Mouse (Mus musculus) heart, embryonic 11.5 days (tissue): ENCODE measurements around the gene Abhd17b. TPM values are rescaled to one million over a fixed set of nuclear protein-coding genes. Genes with fewer than 3 reads are reported as not detected.

ENCODE experiments used
- ATAC-seq: fragments of 200-750 bp; cut with Nextera tagmentation; replicated peaks from 2 replicates; pipeline ENCODE4 v1.8.0; 2017; ENCODE audit warnings: moderate library complexity; ENCODE audit not compliant: insufficient number of reproducible peaks, low FRiP score, low TSS enrichment
- H3K27ac ChIP-seq: fragments of 300-500 bp; sonication (generic); 2 replicates; pipeline ENCODE4 v1.5.1; 2014; ENCODE audit warnings: mild to moderate bottlenecking, low read depth, low read length
- H3K27me3 ChIP-seq: fragments of 300-500 bp; sonication (generic); 2 replicates; pipeline ENCODE4 v1.6.1; 2014; ENCODE audit warnings: mild to moderate bottlenecking, low read length, mixed read lengths; ENCODE audit not compliant: control insufficient read depth, insufficient read depth
- H3K36me3 ChIP-seq: fragments of 300-500 bp; sonication (generic); 2 replicates; pipeline ENCODE4 v1.6.1; 2014; ENCODE audit warnings: mild to moderate bottlenecking, low read length, moderate library complexity, mixed read lengths; ENCODE audit not compliant: control insufficient read depth, insufficient read depth
- H3K4me1 ChIP-seq: fragments of 300-500 bp; sonication (generic); 2 replicates; pipeline ENCODE4 v1.6.1; 2014; ENCODE audit warnings: low read length; ENCODE audit not compliant: control insufficient read depth, insufficient read depth
- H3K4me2 ChIP-seq: fragments of 300-500 bp; sonication (generic); 2 replicates; pipeline ENCODE4 v1.6.1; 2014; ENCODE audit warnings: mild to moderate bottlenecking, moderate library complexity
- H3K4me3 ChIP-seq: fragments of 300-500 bp; sonication (generic); 2 replicates; pipeline ENCODE4 v1.5.1; 2014; ENCODE audit warnings: low read depth, low read length
- H3K9ac ChIP-seq: fragments of 300-500 bp; sonication (generic); 2 replicates; pipeline ENCODE4 v1.6.1; 2014; ENCODE audit warnings: mild to moderate bottlenecking, low read depth, low read length, moderate library complexity
- H3K9me3 ChIP-seq: fragments of 300-500 bp; sonication (generic); replicated peaks from 2 replicates; pipeline ENCODE4 v1.6.1; 2016; ENCODE audit warnings: low read length; ENCODE audit not compliant: control insufficient read depth
- WGBS: fragments of 180-500 bp; shearing (Covaris S2); extraction: QIAGEN DNeasy Blood & Tissue Kit; methylation state at CpG from one replicate; pipeline ENCODE4 v1.1.7; 2014; ENCODE audit not compliant: insufficient replicate concordance; 5-methylcytosine and 5-hydroxymethylcytosine counted together
- polyA plus RNA-seq: library from polyadenylated mRNA; unstranded; fragments of >200 nt; fragmentation: Nextera tagmentation; extraction: Ambion mirVana; gene quantifications from 2 replicates; pipeline ENCODE4 v1.2.1, GENCODE M21; 2014

Abhd17b gene
- polyA plus RNA-seq, 1 experiment from 2014 or later: 19.4 TPM

DNA sequence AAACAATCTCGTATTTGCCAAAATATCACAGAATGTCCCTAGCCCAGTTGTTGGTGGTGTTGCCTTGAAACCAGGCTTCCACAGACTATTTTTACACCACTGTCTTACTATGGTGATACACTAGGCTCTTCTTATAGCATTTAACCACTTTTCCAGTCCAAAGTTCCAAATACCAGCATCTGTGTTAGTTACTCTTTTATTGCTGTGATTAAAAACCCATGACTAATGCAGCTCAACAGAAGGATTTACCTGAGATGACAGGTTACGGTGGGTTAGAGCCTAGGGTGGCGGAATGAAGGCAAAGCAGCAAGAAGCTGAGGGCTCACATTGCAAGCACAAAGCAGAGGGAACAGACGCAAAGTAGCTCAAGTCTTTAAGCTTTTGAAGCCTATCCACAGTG is 16.7 kb downstream of the Abhd17b start:
- H3K4me1 ChIP-seq: no peaks in the 10 kb centered on the region; the same call in 1 of the 2 replicates
- H3K4me3 ChIP-seq: no peak overlapping the region
- H3K9ac ChIP-seq: no peak overlapping the region
- 91% methylated on average over 4 of the region's 4 CpGs for WGBS
- H3K36me3 ChIP-seq: no peaks in the 10 kb centered on the region
- H3K27ac ChIP-seq: no peak overlapping the region
- H3K27me3 ChIP-seq: no peaks in the 10 kb centered on the region
- ATAC-seq: no peak
- H3K4me2 ChIP-seq: no peak overlapping the region
- H3K9me3 ChIP-seq: no peaks in the 10 kb centered on the region

DNA sequence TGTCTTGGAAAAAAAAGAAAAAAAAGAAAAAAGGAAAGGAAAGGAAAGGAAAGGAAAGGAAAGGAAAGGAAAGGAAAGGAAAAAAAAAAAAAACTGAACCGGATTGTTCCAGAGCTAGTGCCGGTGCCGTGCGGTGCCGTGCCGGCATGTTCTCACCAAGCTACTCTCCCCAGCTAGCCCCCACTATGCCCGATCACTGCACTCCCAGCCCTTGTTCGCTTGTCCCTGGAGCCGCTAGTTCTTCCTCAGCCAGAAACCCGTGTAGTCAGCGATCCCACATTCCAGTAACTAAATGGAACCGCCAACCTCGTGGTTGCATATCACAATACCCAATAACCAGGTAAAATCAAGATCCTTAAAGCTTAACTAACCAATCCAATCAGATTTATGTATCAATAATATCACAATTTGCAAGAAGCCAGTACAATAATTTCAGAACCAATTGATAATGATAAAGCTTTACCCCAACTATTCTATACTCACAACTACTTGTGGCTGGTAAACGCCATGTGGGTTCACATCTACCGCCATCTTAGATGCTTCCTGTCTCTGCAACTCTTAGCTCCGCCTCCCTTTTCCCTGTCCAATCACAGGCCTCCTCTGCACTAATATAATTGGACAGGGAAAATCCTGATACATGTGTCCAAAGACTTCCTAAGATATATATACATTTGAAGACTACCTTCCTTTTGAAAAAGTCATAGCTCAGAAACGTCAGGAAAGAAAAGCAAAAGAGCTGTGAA is 21.5 kb downstream of the Abhd17b start:
- ATAC-seq: no peak
- Histone ChIP-seq H3K9ac (no peak overlapping the region), H3K27me3 (no peaks in the 10 kb centered on the region), H3K4me3 (no peak overlapping the region), H3K9me3 (no peaks in the 10 kb centered on the region), H3K36me3 (peaks cover 3% of the 10 kb centered on the region; the same call in 1 of the 2 replicates), H3K27ac (no peak overlapping the region), H3K4me2 (no peak overlapping the region), H3K4me1 (no peaks in the 10 kb centered on the region; the same call in 1 of the 2 replicates)
- 96% methylated on average over 17 of the region's 17 CpGs for WGBS

DNA sequence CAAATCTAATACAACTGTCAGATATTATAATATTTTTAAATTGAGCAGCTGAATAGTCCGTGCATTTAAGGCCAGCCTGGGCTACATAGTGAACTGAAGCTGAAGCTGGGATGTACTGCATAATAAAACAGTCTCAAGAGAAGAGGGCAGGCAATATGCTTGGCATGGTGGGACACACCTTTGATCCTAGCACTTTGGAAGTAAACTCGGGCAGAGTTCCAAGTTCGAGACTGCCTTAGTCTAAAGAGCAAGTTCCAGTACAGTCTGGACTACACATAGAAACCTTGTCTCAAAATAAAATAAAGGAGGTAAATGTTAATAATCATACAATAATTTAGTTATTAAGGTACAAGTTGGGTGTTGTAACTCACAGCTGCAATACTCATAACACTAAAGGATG is 27.1 kb downstream of the Abhd17b start:
- Histone ChIP-seq H3K9me3 (no peaks in the 10 kb centered on the region), H3K9ac (no peak overlapping the region), H3K27me3 (no peaks in the 10 kb centered on the region), H3K4me3 (no peak overlapping the region), H3K36me3 (peaks cover 10% of the 10 kb centered on the region; the same call in 1 of the 2 replicates), H3K4me1 (no peaks in the 10 kb centered on the region), H3K4me2 (no peak overlapping the region), H3K27ac (no peak overlapping the region)
- no peak for ATAC-seq
- 90% methylated on average over 3 of the region's 3 CpGs for WGBS

DNA sequence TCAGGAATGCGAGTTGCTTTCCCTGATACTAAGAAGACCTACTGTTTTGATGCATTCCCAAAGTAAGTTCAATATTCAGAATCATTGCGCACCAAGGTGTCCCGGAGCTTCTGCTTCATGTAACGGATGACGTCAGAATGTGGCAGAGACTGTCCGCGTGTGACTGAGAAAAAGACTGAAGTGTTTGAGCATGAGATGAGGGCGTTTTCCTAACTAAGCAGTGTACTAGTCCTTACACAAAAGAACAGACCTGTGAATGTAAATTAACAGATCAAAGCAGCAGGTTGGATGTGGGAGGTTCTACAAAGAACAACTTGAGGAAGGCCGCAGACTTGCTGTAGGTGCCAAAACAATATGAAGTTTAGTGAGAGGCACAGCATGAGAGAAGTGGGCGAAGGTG is 28.0 kb downstream of the Abhd17b start:
- Histone ChIP-seq H3K36me3 (peaks cover 10% of the 10 kb centered on the region; the same call in 1 of the 2 replicates), H3K9ac (no peak overlapping the region)
- WGBS: 92% methylated on average over 10 of the region's 10 CpGs

DNA sequence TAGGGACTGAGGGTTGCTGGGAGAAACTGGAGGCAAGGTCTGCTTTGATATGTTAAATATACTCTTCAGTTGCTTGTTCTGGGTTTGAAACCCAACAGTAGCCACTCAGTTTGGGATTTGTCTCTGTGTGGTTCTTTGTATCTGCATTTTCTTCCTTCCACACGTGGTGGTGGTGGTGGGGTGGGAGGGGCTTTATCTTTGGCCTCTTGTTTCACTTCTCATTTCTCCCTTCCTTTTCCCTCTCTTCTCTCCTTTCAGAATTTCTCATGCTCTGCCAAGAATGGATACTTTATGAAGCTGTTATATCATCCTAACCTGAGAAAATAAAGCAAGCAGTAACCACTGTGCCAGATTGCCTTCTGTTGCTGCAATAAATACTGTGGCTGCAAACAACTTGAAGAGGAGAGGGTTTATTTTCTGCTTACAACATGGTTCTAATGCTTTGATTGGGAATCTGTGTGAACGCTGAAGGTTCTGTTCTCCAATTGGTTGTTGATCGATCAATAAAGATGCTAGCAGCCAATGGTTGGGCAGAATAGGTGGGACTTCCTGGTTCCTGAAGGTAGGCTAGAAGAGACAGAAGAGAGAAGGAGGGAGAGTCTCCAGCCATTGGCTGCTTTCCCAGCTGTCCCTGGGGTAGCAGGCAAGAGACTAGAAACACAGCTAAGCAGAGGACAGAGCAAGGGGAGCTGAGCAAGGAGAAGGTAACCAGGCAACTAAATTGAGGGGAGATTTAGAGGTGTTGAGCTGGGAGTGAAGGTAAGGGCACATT is 60.5 kb downstream of the Abhd17b start:
- no peak overlapping the region for H3K4me3 ChIP-seq
- H3K4me2 ChIP-seq: no peak overlapping the region
- H3K27ac ChIP-seq: no peak overlapping the region
- no peak for ATAC-seq
- no peaks in the 10 kb centered on the region for H3K36me3 ChIP-seq
- no peaks in the 10 kb centered on the region for H3K4me1 ChIP-seq
- H3K27me3 ChIP-seq: no peaks in the 10 kb centered on the region
- 67% methylated on average over 3 of the region's 3 CpGs for WGBS
- H3K9me3 ChIP-seq: no peaks in the 10 kb centered on the region
- H3K9ac ChIP-seq: no peak overlapping the region

More for the DNA sequence above, 28.0 kb downstream of the Abhd17b start:
- H3K4me3 ChIP-seq: no peak overlapping the region
- no peaks in the 10 kb centered on the region for H3K27me3 ChIP-seq
- no peaks in the 10 kb centered on the region for H3K4me1 ChIP-seq
- no peak for ATAC-seq
- no peak overlapping the region for H3K27ac ChIP-seq
- no peak overlapping the region for H3K4me2 ChIP-seq
- no peaks in the 10 kb centered on the region for H3K9me3 ChIP-seq

DNA sequence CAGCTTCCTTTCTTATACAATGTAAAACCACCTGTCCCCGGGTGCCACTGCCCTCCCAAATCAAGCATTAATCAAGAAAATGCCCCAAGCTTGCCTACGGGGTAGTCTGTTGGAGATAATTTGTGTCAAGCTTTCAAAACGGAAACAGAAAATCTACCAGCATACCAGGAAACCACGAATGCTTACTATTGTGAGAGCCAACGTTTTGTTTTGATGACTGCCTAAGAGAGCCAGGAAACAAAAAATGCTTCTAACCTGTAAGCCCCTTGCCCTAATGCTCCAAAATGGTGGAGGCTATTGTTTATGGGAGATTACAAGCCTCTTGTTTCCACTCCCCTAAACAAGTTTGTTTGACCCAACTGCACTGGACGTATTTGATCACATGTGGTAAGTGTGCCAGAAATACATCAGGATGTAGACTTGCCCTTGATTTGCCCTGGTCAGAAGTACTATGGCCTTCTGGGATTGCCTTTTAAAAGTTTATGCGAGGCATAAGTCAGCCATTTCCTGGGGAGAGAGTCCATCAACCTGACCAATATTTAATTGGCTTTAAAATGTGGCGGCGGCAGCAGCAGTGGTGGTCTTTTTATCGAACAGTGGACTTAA is 61.4 kb downstream of the Abhd17b start:
- ATAC-seq: no peak
- no peaks in the 10 kb centered on the region for H3K36me3 ChIP-seq
- no peaks in the 10 kb centered on the region for H3K27me3 ChIP-seq
- no peak overlapping the region for H3K4me2 ChIP-seq
- H3K4me3 ChIP-seq: no peak overlapping the region
- no peaks in the 10 kb centered on the region for H3K9me3 ChIP-seq
- WGBS: 73% methylated on average over 10 of the region's 10 CpGs
- no peaks in the 10 kb centered on the region for H3K4me1 ChIP-seq
- H3K9ac ChIP-seq: no peak overlapping the region
- no peak overlapping the region for H3K27ac ChIP-seq

DNA sequence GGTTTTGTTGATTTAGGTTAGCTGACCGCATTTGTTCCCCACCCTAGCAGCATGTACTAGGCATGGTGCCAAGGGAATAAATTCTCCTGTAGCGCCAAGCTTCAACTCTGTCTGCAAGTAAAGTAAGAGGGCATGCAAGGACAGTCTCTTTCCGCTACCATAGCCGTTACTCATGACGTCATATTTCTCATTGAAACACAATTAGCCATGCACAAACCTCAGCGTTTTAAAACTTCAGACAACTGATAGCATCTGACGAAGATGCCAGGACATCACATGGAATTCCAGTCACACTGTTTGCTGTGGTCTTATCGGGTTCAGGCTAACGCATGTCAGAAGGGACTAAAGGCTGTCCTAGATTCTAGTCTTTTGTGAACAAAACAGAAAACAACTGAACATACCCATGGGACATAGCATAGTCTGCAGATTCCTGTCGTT is 62.0 kb downstream of the Abhd17b start:
- no peak overlapping the region for H3K4me3 ChIP-seq
- no peaks in the 10 kb centered on the region for H3K27me3 ChIP-seq
- H3K4me1 ChIP-seq: no peaks in the 10 kb centered on the region
- no peak overlapping the region for H3K27ac ChIP-seq
- H3K9me3 ChIP-seq: no peaks in the 10 kb centered on the region
- no peak overlapping the region for H3K4me2 ChIP-seq
- H3K9ac ChIP-seq: no peak overlapping the region
- 70% methylated on average over 10 of the region's 10 CpGs for WGBS
- ATAC-seq: no peak
- H3K36me3 ChIP-seq: no peaks in the 10 kb centered on the region

DNA sequence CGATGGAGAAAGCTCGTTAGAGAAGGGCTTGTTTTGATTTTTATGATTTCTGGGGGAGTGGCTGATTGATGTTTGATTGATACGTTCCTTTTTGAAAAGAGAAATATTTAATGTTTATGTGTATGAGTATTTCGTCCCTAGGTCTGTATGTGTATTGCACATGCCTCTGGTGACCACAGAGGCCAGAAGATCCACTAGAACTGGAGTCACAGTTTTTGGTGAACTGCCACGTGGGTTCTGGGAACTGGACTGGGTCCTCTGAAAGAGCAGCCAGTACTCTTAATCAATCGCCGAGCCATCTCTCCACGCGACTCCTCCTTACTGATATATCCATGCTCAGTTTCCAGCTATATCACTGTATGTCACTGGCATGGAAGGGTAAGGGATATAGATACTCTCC is 62.5 kb downstream of the Abhd17b start:
- 86% methylated on average over 9 of the region's 9 CpGs for WGBS
- no peaks in the 10 kb centered on the region for H3K9me3 ChIP-seq
- H3K4me1 ChIP-seq: no peaks in the 10 kb centered on the region
- H3K27ac ChIP-seq: no peak overlapping the region
- H3K27me3 ChIP-seq: no peaks in the 10 kb centered on the region
- H3K36me3 ChIP-seq: no peaks in the 10 kb centered on the region
- no peak overlapping the region for H3K4me3 ChIP-seq
- no peak for ATAC-seq
- H3K4me2 ChIP-seq: no peak overlapping the region
- no peak overlapping the region for H3K9ac ChIP-seq
